21 mouse cellular contexts compared by ENCODE assay signal in the genomic region with DNA sequence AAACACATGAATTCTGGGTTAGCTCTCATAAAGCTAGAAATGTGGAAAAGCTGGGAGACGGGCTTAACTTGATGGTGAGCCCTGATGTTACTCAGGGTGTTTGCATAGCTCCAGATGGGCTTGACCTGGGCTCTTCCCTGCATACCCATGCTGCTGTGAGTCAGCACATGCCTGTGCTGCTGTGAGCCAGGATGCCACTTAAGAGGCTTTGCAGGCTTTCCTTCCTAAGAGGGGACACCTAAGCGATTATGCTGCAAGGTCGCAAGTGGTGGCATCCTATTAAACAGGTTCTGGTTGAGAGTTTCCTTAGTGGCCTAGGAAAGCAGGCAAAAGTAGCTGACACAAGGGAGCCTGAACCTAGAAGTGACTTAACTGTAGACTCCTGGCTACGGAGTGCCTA.
"Had no signal": no experiment of that assay in that cellular context is flagged by ENCODE, and none has a peak within 500 bp of the region (broad histone marks: within the 10 kb centered on the region; RNA-seq: fewer than 3 reads in every experiment).

No protein-coding gene starts in this region.

- DNase-seq: kidney, adult 18-20 months; kidney, postnatal 10 days; kidney, postnatal 36 days; left cerebral cortex, postnatal 4 days; liver, postnatal 0 days; lung, postnatal 14 days; lung, postnatal 4 days; midbrain, embryonic 14.5 days; right cerebral cortex, adult 18-20 months; right cerebral cortex, postnatal 14 days; right cerebral cortex, postnatal 4 days; thymus, adult 2 months; thymus, postnatal 25 days had no signal

- ATAC-seq: liver, postnatal 0 days had no signal

- H3K4me2 ChIP-seq: kidney, embryonic 15.5 days; limb, embryonic 12.5 days; limb, embryonic 15.5 days; liver, embryonic 11.5 days; lung, embryonic 15.5 days; midbrain, embryonic 11.5 days had no signal

- H3K27me3 ChIP-seq: kidney, embryonic 15.5 days; limb, embryonic 12.5 days; limb, embryonic 15.5 days; lung, embryonic 15.5 days had no signal

- H3K9me3 ChIP-seq: kidney, embryonic 15.5 days; limb, embryonic 12.5 days; limb, embryonic 15.5 days; lung, embryonic 15.5 days had no signal

- H3K27ac ChIP-seq: kidney, embryonic 15.5 days; limb, embryonic 12.5 days; limb, embryonic 15.5 days; liver, embryonic 14.5 days; lung, embryonic 15.5 days; stomach, postnatal 0 days had no signal

- H3K9ac ChIP-seq: kidney, embryonic 15.5 days; limb, embryonic 12.5 days; limb, embryonic 15.5 days; liver, embryonic 14.5 days; liver, postnatal 0 days; lung, embryonic 15.5 days had no signal

- H3K4me3 ChIP-seq: kidney, embryonic 15.5 days; limb, embryonic 12.5 days; limb, embryonic 15.5 days; lung, embryonic 15.5 days had no signal
